Mouse (Mus musculus): ENCODE results near the gene Nav1.

The Nav1 gene

DNA sequence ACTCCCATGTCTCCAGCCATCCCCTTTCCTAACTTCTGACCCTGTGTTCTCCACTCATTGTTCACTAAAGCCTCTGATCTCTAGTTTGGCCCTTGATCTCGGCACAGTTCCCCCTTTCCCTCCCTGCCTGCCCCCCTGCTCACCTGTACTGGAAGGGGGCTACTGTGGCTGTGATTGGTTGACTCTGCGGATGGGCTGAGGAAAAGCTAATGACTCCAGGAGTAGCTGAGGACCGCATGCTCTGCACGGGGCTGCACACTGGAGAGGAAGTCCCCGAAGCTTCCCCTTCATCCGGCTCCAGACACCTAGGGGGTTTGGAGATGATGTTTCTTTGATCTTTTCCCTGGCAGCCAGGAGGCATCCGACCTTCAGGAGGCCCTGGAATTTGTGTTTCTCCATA, at the start of gene Nav1:
Gene Nav1, minus strand, starts transcription at position 277 of the 400 bp plus-strand sequence.
- DNase-seq (ENCODE audit: low spot score), result no peak

DNA sequence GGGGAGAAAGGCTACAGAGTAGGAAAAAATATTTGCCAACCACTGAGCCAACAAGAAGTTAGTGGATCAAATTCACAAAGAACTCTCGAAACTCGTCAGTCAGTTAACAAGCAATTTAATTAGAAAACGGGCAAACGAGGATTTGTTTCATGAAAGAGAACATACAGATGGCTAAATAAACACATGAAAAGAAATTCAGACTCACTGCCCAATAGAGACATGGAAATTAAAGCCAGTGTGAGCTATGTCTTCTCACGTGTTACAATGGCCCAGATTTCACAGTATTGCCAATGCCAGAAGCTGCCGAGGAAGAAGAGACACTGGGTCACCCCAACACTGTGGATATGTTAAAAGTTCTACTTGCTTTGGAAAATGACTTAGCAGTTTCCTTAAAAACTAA, 46.8 kb upstream of the Nav1 start:
- no peak for DNase-seq (ENCODE audit: low spot score)

DNA sequence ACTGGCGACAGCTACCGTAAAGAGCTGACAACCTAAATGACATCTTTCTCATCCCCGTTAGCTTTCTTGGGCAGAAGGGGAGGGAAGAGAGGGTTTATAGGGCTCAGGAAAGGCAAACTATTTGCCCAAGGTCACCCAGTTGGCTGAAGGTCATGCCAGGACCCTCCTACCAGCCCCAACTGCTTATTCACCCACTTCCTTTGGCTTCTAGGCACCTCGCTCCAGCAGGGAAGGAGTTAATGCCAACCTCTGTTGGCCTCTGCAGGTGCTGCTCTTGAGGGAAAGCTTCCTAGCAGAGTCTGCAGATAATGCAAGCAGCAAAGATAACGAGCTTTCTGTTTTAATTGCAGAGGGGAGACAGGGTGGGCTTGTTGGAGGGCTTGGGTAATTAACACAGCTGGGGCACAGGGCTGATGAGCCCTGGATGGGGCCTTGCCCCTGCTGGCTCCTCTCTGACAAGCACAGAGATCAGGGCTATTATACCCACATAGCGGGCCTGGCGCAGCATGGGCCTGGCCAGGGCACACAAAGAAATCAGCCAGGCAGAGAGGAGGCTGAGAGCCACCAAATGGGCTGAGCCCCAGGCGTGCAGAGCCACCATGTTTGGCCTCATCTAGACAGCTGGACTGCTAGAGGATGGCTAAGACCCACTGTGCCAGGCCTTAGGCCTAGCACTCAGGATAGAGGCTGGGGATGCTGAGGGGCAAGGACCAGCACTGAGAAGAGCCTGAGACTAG, 38.5 kb upstream of the Nav1 start:
- no peak for DNase-seq (ENCODE audit: low spot score)

- no peak for DNase-seq (ENCODE audit: low spot score)
These were observed 37.0 kb upstream of the Nav1 start for GRCm38 (mm10) chr1:135644110-135644509.

- DNase-seq (ENCODE audit: low spot score), result no peak
These were observed 36.6 kb upstream of the Nav1 start for GRCm38 (mm10) chr1:135643691-135644090.

GRCm38 (mm10) chr1:135639853-135640252, 32.8 kb upstream of the Nav1 start:
- no peak for DNase-seq (ENCODE audit: low spot score)

DNA sequence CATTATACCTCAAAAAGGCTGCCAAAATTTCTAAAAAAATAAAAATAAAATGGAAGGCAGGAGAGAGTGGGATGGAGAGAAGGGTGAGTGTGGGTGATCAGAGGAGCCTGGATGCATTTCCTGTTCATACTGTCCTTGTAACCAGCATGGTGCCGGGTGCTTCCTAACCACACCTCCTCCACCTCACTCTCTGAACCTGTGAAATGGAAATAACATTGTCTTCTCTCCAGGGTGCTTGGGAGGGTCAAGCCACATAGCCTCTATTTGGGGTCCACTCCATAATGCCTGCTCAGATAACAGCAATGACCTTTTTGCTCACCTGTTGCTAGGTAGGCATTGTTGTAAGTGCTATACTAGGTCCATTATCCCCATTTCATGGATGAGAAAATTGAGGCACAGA, 32.0 kb upstream of the Nav1 start:
- DNase-seq (ENCODE audit: low spot score), result no peak

DNA sequence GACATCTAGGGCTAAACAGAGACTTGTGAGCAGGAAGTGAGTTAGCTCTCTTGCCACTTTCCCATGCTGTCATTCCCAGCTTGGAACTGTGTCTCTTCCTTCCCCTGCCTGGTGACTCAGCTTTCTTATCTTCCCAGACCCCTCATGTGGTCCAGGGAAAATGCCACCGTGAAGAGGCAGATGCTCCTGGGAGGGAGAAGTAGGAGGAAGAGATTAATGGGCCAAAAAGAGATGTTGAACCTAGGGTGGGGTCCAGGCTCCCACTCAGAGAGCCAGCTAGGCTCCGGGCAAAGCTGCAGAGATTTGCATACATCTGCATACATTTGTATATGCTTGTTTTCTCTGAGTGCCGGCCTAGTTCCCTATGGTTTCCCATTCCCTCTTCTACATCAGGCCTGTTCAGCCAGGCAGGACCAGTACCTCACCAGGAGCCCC, 30.5 kb upstream of the Nav1 start:
- DNase-seq (ENCODE audit: low spot score), result no peak

DNA sequence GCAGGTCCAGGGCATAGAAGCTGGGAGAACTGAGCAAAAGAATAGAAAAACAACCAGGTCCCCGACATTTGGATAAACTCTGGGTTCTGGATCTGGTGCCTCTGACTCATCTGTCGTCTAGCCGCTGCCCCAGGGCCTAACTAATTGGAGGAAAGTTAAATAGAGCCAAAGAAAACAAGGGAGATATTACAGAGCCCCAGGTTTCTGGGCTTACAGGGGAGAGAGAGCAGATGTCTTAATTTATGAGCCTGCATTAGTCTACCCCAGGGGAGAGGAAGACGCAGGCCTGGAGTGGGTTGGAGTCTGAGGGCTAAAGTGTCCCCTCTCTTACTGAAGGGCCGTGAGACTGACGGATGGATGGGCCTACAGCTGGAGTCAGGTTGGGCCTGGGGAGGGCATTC, 29.0 kb upstream of the Nav1 start:
- no peak for DNase-seq (ENCODE audit: low spot score)

- no peak for DNase-seq (ENCODE audit: low spot score)
These were observed 28.4 kb upstream of the Nav1 start for GRCm38 (mm10) chr1:135635323-135636064.

GRCm38 (mm10) chr1:135634791-135635190, 27.7 kb upstream of the Nav1 start:
- no peak for DNase-seq (ENCODE audit: low spot score)

DNA sequence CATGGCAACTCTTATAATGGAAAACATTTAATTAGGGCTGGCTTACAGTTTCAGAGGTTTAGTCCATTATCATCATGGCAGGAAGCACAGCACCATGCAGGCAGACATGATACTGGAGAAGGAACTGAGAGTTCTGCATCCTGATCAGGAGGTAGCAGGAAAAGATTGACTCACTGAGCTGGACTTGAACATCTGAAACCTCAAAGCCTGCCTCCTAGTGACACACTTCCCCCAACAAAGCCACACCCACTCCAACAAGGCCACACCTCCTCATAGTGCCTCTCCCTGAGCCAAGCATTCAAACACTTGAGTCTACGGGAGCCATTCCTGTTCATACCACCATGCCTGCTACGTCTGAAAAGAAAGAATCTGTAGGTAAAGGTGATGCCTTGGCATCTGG, 26.8 kb upstream of the Nav1 start:
- no peak for DNase-seq (ENCODE audit: low spot score)

DNA sequence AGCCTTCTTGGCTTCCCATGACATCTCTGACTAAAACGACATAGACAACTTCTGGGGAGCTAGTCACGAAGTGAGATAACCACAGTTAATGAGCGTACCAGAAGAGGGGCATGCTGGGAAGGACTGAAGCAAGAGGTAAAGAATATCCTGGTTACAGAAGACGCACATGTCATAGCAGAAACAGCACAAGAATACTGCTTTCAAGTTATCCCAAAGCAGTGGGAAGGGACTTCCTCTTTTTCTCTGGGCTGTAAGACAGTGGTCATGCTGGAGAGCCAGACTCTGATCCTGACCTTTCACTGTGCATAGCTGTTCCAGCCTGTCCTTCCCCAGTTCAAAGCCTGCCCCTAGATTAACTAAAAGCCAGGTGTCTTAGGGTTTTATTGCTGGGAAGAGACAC, 26.4 kb upstream of the Nav1 start:
- DNase-seq (ENCODE audit: low spot score), result no peak

DNA sequence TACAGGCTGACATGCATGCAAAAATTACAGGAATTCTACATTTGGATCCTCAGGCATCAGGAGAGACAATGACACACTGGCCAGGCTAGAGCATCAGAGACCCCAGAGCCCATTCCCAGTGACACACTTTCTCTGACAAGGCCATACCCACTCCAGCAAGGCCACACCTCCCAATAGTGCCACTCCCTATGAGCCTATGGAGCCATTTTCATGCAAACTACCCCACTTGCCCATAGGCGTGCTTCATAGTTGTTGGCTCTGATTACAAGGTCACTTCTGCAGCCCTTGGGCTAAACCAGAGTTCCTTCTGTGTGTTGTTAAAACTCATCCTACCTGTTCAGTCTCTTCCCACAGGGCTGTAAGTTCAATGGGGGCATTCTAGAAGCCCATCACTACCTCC, 25.1 kb upstream of the Nav1 start:
- no peak for DNase-seq (ENCODE audit: low spot score)

GRCm38 (mm10) chr1:135631515-135631914, 24.4 kb upstream of the Nav1 start:
- DNase-seq (ENCODE audit: low spot score), result peak; percentile 58

GRCm38 (mm10) chr1:135629846-135630245, 22.8 kb upstream of the Nav1 start:
- no peak for DNase-seq (ENCODE audit: low spot score)

DNA sequence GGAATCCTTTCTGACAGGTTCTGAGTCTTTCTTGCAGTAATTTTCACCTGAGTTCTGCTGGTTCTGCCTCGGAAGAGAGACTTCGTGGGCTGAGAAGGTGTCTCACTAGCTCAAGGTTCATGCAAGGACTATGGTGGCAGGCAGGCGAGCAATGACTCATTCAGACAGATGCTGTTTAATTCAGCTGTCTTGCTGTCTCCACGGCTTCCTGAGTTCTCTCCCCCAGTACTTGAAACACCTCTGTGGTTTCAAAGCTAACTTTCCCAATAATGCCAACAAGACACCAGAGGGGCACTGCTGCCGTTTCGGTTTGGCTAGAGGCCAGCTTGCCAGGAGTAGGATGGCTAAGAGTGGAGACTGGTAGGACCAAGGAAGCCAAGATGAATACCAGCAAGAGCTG, 19.1 kb upstream of the Nav1 start:
- DNase-seq (ENCODE audit: low spot score), result no peak

DNA sequence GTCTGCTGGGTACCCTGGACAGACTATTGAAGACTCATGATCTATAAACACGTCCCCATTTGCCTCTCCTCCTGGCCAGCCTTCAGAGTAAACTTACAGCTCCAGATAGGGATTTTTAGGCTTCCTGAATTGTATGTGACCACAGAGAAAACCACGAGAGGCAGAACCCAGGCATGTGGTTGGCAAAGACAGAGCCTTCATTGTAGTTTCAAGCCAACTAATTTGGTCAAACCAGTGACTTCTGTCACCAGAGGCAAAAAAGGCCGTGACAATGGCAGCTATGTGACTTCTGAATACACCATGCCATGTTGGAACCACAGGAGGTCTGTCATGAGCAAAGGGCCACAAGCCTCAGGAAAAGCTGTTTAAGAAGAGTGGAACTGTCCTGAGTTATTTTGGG, 18.6 kb upstream of the Nav1 start:
- no peak for DNase-seq (ENCODE audit: low spot score)

GRCm38 (mm10) chr1:135624646-135625045, 17.6 kb upstream of the Nav1 start:
- DNase-seq (ENCODE audit: low spot score), result no peak

DNA sequence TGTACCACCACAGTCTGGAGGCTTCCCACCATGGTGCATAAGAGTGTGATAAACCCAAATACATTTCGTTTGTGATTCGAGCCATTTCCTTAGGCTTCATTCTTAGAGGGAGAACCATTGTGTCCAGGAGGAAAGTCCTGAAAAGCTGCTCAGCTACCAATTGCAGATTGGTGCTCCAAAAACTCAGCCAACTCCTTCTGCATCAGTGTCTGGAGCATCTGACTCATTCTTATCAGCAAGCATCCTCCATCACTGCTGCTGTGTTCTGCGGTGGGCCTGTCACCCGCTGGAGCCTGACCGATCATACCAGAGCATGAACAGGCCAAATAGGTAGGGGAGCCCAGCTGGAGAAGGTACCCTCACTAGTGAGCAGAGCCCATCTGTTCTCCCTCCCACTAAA, 16.0 kb upstream of the Nav1 start:
- no peak for DNase-seq (ENCODE audit: low spot score)

DNA sequence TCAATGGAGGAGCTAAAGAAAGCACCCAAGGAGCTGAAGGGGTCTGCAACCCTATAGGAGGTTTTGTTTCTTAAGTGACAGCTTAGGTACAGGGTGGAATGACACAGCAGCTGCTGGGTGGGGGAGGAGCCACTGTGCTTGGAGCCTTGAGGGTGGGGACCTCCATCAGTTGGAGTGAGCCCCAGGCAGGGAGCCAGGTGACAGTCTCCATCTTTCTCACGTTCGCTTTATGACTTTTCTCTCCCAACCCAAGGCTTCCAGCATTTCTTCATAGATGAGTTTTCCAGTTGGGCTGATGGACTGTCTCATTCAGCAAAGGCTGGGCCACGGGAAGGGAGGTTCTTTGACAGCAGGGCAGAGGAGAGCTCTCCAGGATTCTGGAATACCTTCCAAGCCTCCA, 14.2 kb upstream of the Nav1 start:
- no peak for DNase-seq (ENCODE audit: low spot score)

- no peak for DNase-seq (ENCODE audit: low spot score)
These were observed 12.9 kb upstream of the Nav1 start for GRCm38 (mm10) chr1:135619932-135620391.

DNA sequence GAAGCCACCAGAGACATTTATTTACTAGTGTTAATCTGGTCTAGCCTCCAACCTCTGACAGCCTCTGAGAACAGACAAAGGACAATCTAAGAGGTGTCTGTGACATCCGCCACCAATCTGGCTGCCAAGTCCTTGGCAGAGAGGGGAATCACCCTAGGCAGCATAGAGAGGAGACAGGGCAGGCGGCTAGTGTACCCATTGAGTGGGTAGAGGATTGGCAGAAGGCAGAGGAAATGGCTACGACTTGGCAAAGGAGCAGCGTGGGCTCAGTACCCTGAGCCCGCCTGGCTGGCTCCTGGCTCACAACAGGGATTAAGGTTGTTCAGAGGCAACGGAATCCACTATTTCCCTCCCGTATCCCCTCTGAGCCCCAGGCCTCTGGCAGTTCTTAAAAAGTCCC, 12.0 kb upstream of the Nav1 start:
- DNase-seq (ENCODE audit: low spot score), result no peak

DNA sequence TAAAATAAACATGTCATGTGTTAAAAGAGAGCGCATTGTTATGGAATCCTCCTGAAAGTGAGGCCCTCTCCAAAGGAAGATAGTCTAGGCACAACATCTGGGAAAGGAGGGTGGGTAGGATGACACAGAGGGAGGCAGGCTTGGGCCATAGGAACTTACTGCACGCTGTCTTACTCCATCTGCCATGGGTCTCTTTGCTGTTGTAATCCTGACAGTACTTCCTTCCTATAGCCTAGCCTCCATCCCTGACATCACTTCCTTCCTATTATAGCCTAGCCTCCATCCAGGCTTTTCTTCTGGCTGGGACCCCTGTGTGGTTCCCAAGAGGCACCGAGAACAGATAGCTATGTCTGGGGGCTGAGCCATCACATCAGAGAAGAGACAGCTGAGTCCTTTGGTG, 10.2 kb upstream of the Nav1 start:
- no peak for DNase-seq (ENCODE audit: low spot score)

Data from ovary, adult 18-20 months (tissue).